Mouse (Mus musculus) heart, postnatal 4 days (tissue): ENCODE measurements around the gene Gria1. TPM values are rescaled to one million over a fixed set of nuclear protein-coding genes. Genes with fewer than 3 reads are reported as not detected.

Experiments used
- DNase-seq: peaks from one replicate; pipeline ENCODE4 v3.0.0; 2021
- total RNA-seq, 2 experiments: library from RNA; stranded (reverse); gene quantifications; 2 replicates each; pipeline ENCODE4 v1.2.3; 2021

Gria1 gene
- total RNA-seq, 2 experiments from 2014 or later: 0.99 to 1.2 TPM

- DNase-seq: no peak
Observed at GRCm38 (mm10) chr11:57298665-57299064, 287.5 kb downstream of the Gria1 start.

- no peak for DNase-seq
Observed at GRCm38 (mm10) chr11:57303602-57304001, 292.4 kb downstream of the Gria1 start.

- DNase-seq: no peak
Observed at GRCm38 (mm10) chr11:57306116-57306515, 294.9 kb downstream of the Gria1 start.

- DNase-seq: peak; percentile 4
Observed at GRCm38 (mm10) chr11:57306892-57307291, 295.7 kb downstream of the Gria1 start.

GRCm38 (mm10) chr11:57317063-57317462 lies 305.9 kb downstream of the Gria1 start:
- DNase-seq: no peak

GRCm38 (mm10) chr11:57317478-57317877 lies 306.3 kb downstream of the Gria1 start:
- DNase-seq: no peak

GRCm38 (mm10) chr11:57319374-57319773 lies 308.2 kb downstream of the Gria1 start:
- DNase-seq: no peak

- no peak for DNase-seq
Observed at GRCm38 (mm10) chr11:57324099-57324498, 312.9 kb downstream of the Gria1 start.
